Mouse (Mus musculus): ENCODE measurements around the gene Izumo4. TPM values are rescaled to one million over a fixed set of nuclear protein-coding genes. Genes with fewer than 3 reads are reported as not detected.
A peak's percentile ranks its signal among the peaks of the same experiment; 100 is the strongest.

Gene Izumo4
- polyA plus RNA-seq, 2 experiments = 4.0 to 11.3 TPM

DNA sequence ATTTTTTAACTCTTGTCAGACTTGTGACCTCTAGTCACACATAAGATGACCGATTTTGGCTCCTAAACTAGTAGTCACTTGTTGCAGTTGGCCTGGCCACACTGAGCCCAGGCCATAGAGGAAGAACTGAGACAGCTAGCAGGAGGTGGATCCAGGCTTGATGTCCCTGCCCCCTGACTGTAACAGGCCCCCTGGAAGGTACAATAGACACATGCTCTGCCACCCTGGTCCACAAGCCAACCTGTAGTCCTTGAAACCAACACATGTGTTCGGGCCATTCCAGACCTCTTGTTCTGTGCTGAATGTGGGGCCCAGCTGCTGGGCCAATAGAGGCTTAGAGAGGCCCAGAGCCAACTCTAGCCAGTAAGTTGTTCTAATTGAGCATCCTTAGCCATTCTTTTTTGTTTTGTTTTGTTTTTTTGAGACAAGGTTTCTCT is 21.7 kb upstream of the Izumo4 start:
- Histone ChIP-seq H3K4me1 (replicated peaks; ENCODE audit: control insufficient read depth in 2 of 2, insufficient read depth in 2 of 2, low read length in 1 of 2) (peaks cover 50 to 51% of the 10 kb centered on the region in 2 experiments), H3K36me3 (replicated peaks; ENCODE audit: control insufficient read depth, insufficient read depth, low read depth) (no peaks in the 10 kb centered on the region; the same call in none of the 2 replicates), H3K4me3 (ENCODE audit: insufficient read depth in 1 of 2, low read depth in 2 of 2, low read length in 2 of 2) (no peak overlapping the region), H3K27ac (peak overlapping the region; percentile 100), H3K4me2 (ENCODE audit: low read depth) (no peak overlapping the region), H3K9ac (replicated peaks) (no peak overlapping the region), H3K27me3 (ENCODE audit: control insufficient read depth, insufficient read depth, low read length) (no peaks in the 10 kb centered on the region), H3K9me3 (ENCODE audit: control insufficient read depth, low read length) (no peaks in the 10 kb centered on the region)
- no peak for DNase-seq (ENCODE audit: low read depth in 3 of 3, low spot score in 3 of 3)
- 65% methylated on average over 2 of the region's 2 CpGs for WGBS (ENCODE audit: insufficient replicate concordance)
- no peak for ATAC-seq (ENCODE audit: insufficient read depth)
- TF ChIP-seq EP300 (IDR thresholded peaks at IDR 0.05; ENCODE audit: low read depth) = no peak
- no peak for TF ChIP-seq CTCF (IDR thresholded peaks at IDR 0.05; ENCODE audit: low read depth)

- 77% methylated on average over 6 of the region's 6 CpGs for WGBS (ENCODE audit: insufficient replicate concordance)
- no peak overlapping the region; the same call in 1 of the 2 replicates for H3K27ac ChIP-seq
- no peak overlapping the region for H3K9ac ChIP-seq (replicated peaks)
- no peak for ATAC-seq (ENCODE audit: insufficient read depth)
- peaks cover 54 to 58% of the 10 kb centered on the region in 2 experiments for H3K4me1 ChIP-seq (replicated peaks; ENCODE audit: control insufficient read depth in 2 of 2, insufficient read depth in 2 of 2, low read length in 1 of 2)
- no peak for DNase-seq (ENCODE audit: low read depth in 3 of 3, low spot score in 3 of 3)
- no peaks in the 10 kb centered on the region for H3K27me3 ChIP-seq (ENCODE audit: control insufficient read depth, insufficient read depth, low read length)
- H3K4me3 ChIP-seq (ENCODE audit: insufficient read depth in 1 of 2, low read depth in 2 of 2, low read length in 2 of 2) = no peak overlapping the region
- H3K9me3 ChIP-seq (ENCODE audit: control insufficient read depth, low read length) = no peaks in the 10 kb centered on the region
- H3K4me2 ChIP-seq (ENCODE audit: low read depth) = no peak overlapping the region
- H3K36me3 ChIP-seq (replicated peaks; ENCODE audit: control insufficient read depth, insufficient read depth, low read depth) = peaks cover 14% of the 10 kb centered on the region
- no peak for TF ChIP-seq CTCF (IDR thresholded peaks at IDR 0.05; ENCODE audit: low read depth)
- no peak for TF ChIP-seq EP300 (IDR thresholded peaks at IDR 0.05; ENCODE audit: low read depth)
These were observed 20.0 kb upstream of the Izumo4 start for GRCm38 (mm10) chr10:80682003-80682402.

DNA sequence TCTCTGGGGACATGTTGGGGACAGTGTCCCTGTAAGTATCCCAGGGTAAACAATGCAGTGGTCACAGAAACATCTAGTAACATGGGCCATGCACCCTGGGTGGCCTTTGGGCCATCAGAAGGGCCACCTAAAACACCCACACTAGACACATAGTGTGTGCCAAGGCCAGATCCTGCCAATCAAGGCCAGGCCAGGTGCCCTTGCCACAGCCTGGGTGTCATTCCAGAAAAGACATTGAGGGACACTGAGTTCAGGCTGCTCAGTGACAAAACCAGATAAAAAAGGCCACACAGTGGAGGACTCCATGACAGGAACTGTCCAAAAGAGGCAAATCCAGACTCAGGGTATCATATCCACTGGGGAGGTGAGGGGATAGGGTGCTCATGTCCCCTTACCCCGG is 18.3 kb upstream of the Izumo4 start:
- Histone ChIP-seq H3K4me3 (ENCODE audit: insufficient read depth in 1 of 2, low read depth in 2 of 2, low read length in 2 of 2) (no peak overlapping the region), H3K27me3 (ENCODE audit: control insufficient read depth, insufficient read depth, low read length) (no peaks in the 10 kb centered on the region), H3K36me3 (replicated peaks; ENCODE audit: control insufficient read depth, insufficient read depth, low read depth) (peaks cover 17% of the 10 kb centered on the region), H3K9me3 (ENCODE audit: control insufficient read depth, low read length) (no peaks in the 10 kb centered on the region), H3K27ac (peak overlapping the region; percentile 96), H3K4me2 (ENCODE audit: low read depth) (no peak overlapping the region), H3K4me1 (replicated peaks; ENCODE audit: control insufficient read depth in 2 of 2, insufficient read depth in 2 of 2, low read length in 1 of 2) (peaks cover 38 to 41% of the 10 kb centered on the region in 2 experiments), H3K9ac (replicated peaks) (0 out of 2 replicates have a peak overlapping the region, but pooled peaks have one; percentile 9)
- no peak for TF ChIP-seq CTCF (IDR thresholded peaks at IDR 0.05; ENCODE audit: low read depth)
- TF ChIP-seq EP300 (IDR thresholded peaks at IDR 0.05; ENCODE audit: low read depth) = no peak
- DNase-seq (ENCODE audit: low read depth in 3 of 3, low spot score in 3 of 3) (no peak), ATAC-seq (ENCODE audit: insufficient read depth) (no peak)
- WGBS (ENCODE audit: insufficient replicate concordance) = 96% methylated on average over 1 of the region's 1 CpGs

DNA sequence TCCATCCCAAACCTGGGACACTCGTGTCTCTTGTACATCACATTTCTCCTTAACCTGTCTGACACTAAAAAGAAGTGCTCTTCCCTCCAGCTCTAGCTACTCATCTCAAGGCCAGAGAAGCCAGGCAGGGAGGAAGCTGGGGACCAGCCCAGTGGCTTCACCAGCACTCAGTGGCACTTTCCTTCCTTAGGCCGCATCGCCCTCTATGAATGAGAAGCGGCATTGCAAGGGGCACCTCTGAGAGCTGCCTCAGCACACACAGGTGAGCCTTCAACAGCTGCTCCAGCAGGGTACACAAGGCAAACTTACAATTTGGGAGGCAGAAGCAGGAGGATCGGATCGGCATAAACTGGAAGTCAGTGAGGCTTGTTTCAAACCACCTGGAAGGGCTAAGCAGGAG is 17.8 kb upstream of the Izumo4 start:
- Histone ChIP-seq H3K9ac (replicated peaks) (peak overlapping the region; percentile 25), H3K4me1 (replicated peaks; ENCODE audit: control insufficient read depth in 2 of 2, insufficient read depth in 2 of 2, low read length in 1 of 2) (peaks cover 33 to 36% of the 10 kb centered on the region in 2 experiments), H3K4me2 (ENCODE audit: low read depth) (peak overlapping the region; percentile 71), H3K27ac (peak overlapping the region; percentile 96), H3K27me3 (ENCODE audit: control insufficient read depth, insufficient read depth, low read length) (no peaks in the 10 kb centered on the region), H3K36me3 (replicated peaks; ENCODE audit: control insufficient read depth, insufficient read depth, low read depth) (peaks cover 19% of the 10 kb centered on the region), H3K9me3 (ENCODE audit: control insufficient read depth, low read length) (no peaks in the 10 kb centered on the region), H3K4me3 (ENCODE audit: insufficient read depth in 1 of 2, low read depth in 2 of 2, low read length in 2 of 2) (no peak overlapping the region)
- DNase-seq (ENCODE audit: low read depth in 3 of 3, low spot score in 3 of 3) (peak; percentile 69 to 80 (median 71)), ATAC-seq (ENCODE audit: insufficient read depth) (peak; percentile 67)
- 48% methylated on average over 6 of the region's 6 CpGs for WGBS (ENCODE audit: insufficient replicate concordance)
- TF ChIP-seq EP300 (IDR thresholded peaks at IDR 0.05; ENCODE audit: low read depth) (no peak), CTCF (IDR thresholded peaks at IDR 0.05; ENCODE audit: low read depth) (peak; percentile 100)

- ATAC-seq (ENCODE audit: insufficient read depth) (peak; percentile 82), DNase-seq (ENCODE audit: low read depth in 3 of 3, low spot score in 3 of 3) (peak; percentile 76 to 82 (median 81))
- peak overlapping the region; percentile 96 for H3K27ac ChIP-seq
- peaks cover 25 to 28% of the 10 kb centered on the region in 2 experiments for H3K4me1 ChIP-seq (replicated peaks; ENCODE audit: control insufficient read depth in 2 of 2, insufficient read depth in 2 of 2, low read length in 1 of 2)
- H3K4me2 ChIP-seq (ENCODE audit: low read depth) = peak overlapping the region; percentile 71
- peak; percentile 94 for TF ChIP-seq EP300 (IDR thresholded peaks at IDR 0.05; ENCODE audit: low read depth)
- no peak for TF ChIP-seq CTCF (IDR thresholded peaks at IDR 0.05; ENCODE audit: low read depth)
- peak overlapping the region; percentile 10 to 31; a peak in 2 of 4 replicates for H3K4me3 ChIP-seq (ENCODE audit: insufficient read depth in 1 of 2, low read depth in 2 of 2, low read length in 2 of 2)
- WGBS (ENCODE audit: insufficient replicate concordance) = 16% methylated on average over 4 of the region's 4 CpGs
- H3K9ac ChIP-seq (replicated peaks) = peak overlapping the region; percentile 75
- H3K36me3 ChIP-seq (replicated peaks; ENCODE audit: control insufficient read depth, insufficient read depth, low read depth) = peaks cover 27% of the 10 kb centered on the region
- no peaks in the 10 kb centered on the region for H3K27me3 ChIP-seq (ENCODE audit: control insufficient read depth, insufficient read depth, low read length)
- H3K9me3 ChIP-seq (ENCODE audit: control insufficient read depth, low read length) = no peaks in the 10 kb centered on the region
These were observed 17.0 kb upstream of the Izumo4 start for GRCm38 (mm10) chr10:80684984-80685383.
